Mouse (Mus musculus): ENCODE results near the gene Sapcd1. TPM values are rescaled to one million over a fixed set of nuclear protein-coding genes. Genes with fewer than 3 reads are reported as not detected.
"Not testable (repeated sequence)": the region's sequence is repeated elsewhere in the genome, so short reads cannot be mapped to it uniquely, and the experiment has no call there.

Sapcd1 gene
- polyA plus RNA-seq, 1 experiment from 2014 or later, result 21.3 TPM

DNA sequence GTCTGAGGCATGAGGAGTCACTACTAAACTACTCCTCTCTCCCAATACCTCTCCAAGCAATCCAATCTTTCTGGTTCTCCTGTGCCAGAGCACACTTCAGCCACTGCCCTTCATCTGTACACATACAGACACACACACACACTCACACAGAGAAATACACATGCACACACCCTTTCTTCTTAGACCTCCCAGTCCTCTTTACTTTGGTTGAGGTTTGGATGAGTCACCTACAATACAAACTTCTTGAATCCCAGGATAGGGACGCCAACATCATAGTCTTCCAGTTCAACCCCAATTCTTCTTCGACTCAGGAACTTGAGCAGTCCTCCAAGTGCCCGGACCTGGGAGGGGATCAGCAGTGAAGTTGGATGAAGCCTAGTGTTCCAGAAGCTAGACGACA, 16.0 kb upstream of the Sapcd1 start:
- ATAC-seq (ENCODE audit: insufficient number of reproducible peaks, insufficient read depth, low FRiP score, low read depth), result no peak
- no peaks in the 10 kb centered on the region for H3K27me3 ChIP-seq (ENCODE audit: control insufficient read depth, insufficient read depth, low read length)
- no peaks in the 10 kb centered on the region for H3K9me3 ChIP-seq (ENCODE audit: control insufficient read depth, low read depth, low read length)
- H3K4me2 ChIP-seq (replicated peaks; ENCODE audit: low read depth, low read length), result no peak overlapping the region
- H3K4me1 ChIP-seq (ENCODE audit: control insufficient read depth, insufficient read depth, low read length), result peaks cover 26% of the 10 kb centered on the region
- no peak overlapping the region for H3K9ac ChIP-seq (replicated peaks; ENCODE audit: low read depth, low read length)
- H3K27ac ChIP-seq (ENCODE audit: low read length), result peak overlapping the region; percentile 67; the same call in 1 of the 2 replicates
- 73% methylated on average over 4 of the region's 4 CpGs for WGBS
- no peak overlapping the region for H3K4me3 ChIP-seq (ENCODE audit: low read depth, low read length)
- H3K36me3 ChIP-seq (ENCODE audit: control insufficient read depth, insufficient read depth, low read length), result no peaks in the 10 kb centered on the region

DNA sequence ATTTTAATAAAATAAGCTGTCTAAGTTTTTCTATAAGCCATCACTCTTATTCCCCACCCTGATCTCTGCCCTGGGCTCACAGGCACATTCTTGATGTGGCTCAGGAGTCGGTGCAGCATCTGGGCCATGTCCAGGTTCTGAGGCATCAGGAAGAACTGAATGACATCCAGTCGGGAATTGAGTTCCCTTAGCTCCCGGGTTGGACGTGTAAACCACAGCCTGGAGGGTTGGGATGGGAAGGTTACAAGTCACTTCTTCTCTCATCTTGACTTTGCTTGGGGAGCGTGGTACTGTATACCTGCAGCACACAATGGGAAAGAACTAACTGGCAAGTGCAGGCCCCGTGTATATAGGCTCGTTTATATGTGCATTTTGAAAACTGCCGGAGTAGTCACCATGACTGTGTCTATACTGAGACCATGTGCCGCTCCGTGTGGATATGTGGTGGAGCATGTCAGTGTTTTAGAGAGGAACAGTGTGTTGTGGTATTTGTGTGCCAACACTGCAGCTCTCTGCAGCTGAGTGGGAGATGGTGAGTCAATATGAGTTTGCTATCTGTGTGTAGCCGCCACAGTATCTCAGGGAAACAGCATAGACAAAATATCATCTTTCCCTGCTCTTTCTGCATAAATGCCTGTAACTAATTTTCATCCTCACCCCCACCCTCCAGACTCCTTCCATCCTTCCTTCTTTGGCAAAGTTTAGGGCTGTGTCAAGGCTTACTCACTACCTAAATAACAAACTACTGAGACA, 11.5 kb upstream of the Sapcd1 start:
- 77% methylated on average over 11 of the region's 11 CpGs for WGBS
- H3K4me3 ChIP-seq (ENCODE audit: low read depth, low read length), result no peak overlapping the region
- no peaks in the 10 kb centered on the region for H3K4me1 ChIP-seq (ENCODE audit: control insufficient read depth, insufficient read depth, low read length)
- H3K27me3 ChIP-seq (ENCODE audit: control insufficient read depth, insufficient read depth, low read length), result no peaks in the 10 kb centered on the region
- no peaks in the 10 kb centered on the region for H3K9me3 ChIP-seq (ENCODE audit: control insufficient read depth, low read depth, low read length)
- no peak overlapping the region for H3K4me2 ChIP-seq (replicated peaks; ENCODE audit: low read depth, low read length)
- no peak overlapping the region for H3K27ac ChIP-seq (ENCODE audit: low read length)
- no peak for ATAC-seq (ENCODE audit: insufficient number of reproducible peaks, insufficient read depth, low FRiP score, low read depth)
- H3K9ac ChIP-seq (replicated peaks; ENCODE audit: low read depth, low read length), result no peak overlapping the region
- H3K36me3 ChIP-seq (ENCODE audit: control insufficient read depth, insufficient read depth, low read length), result no peaks in the 10 kb centered on the region

DNA sequence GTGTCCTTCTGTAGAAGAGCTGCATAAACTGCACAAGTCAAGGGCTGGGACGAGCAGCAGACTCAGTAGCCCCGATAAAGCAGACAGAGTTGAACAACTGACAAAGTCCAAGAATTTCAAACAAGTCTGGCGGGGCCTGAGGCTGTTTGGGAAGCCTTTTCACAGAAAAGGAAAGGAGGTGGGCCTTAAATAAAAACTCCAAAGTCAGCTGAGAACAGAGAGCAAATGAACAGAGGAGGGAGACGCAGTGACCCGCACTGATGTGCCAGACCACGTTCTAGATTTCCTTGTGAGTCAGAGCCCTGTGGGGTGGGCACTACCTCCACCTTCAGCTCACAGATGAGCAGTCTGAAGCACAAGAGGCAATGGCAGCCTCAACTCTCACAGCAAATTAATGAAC, 7.1 kb upstream of the Sapcd1 start:
- Histone ChIP-seq H3K4me3 (ENCODE audit: low read depth, low read length) (no peak overlapping the region), H3K27me3 (ENCODE audit: control insufficient read depth, insufficient read depth, low read length) (no peaks in the 10 kb centered on the region), H3K9ac (replicated peaks; ENCODE audit: low read depth, low read length) (no peak overlapping the region), H3K9me3 (ENCODE audit: control insufficient read depth, low read depth, low read length) (no peaks in the 10 kb centered on the region), H3K36me3 (ENCODE audit: control insufficient read depth, insufficient read depth, low read length) (no peaks in the 10 kb centered on the region), H3K27ac (ENCODE audit: low read length) (no peak overlapping the region), H3K4me1 (ENCODE audit: control insufficient read depth, insufficient read depth, low read length) (0 out of 2 replicates have a peak, but pooled peaks cover 2% of the 10 kb centered on the region), H3K4me2 (replicated peaks; ENCODE audit: low read depth, low read length) (no peak overlapping the region)
- 59% methylated on average over 6 of the region's 6 CpGs for WGBS
- no peak for ATAC-seq (ENCODE audit: insufficient number of reproducible peaks, insufficient read depth, low FRiP score, low read depth)

DNA sequence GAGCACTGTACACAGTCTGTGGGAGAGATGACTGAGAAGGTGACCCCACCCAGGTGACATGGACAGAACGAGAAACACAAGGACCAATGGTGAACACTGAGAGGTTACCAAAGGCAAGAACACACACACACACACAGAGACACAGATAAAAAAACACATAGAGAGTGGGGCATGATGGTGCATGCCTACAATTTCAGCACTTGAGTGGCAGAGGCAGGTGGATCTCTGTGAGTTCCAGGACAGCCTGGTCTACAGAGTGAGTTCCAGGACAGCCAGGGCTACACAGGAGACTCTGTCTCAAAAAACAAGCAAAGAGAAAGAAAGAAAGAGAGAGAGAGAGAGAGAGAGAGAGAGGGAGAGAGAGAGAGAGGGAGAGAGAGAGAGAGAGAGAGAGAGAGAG, 5.9 kb upstream of the Sapcd1 start:
- H3K36me3 ChIP-seq (ENCODE audit: control insufficient read depth, insufficient read depth, low read length); H3K27me3 ChIP-seq (ENCODE audit: control insufficient read depth, insufficient read depth, low read length); H3K4me1 ChIP-seq (ENCODE audit: control insufficient read depth, insufficient read depth, low read length); H3K9ac ChIP-seq (replicated peaks; ENCODE audit: low read depth, low read length); H3K4me2 ChIP-seq (replicated peaks; ENCODE audit: low read depth, low read length); H3K4me3 ChIP-seq (ENCODE audit: low read depth, low read length); H3K27ac ChIP-seq (ENCODE audit: low read length); ATAC-seq (ENCODE audit: insufficient number of reproducible peaks, insufficient read depth, low FRiP score, low read depth); H3K9me3 ChIP-seq (ENCODE audit: control insufficient read depth, low read depth, low read length): not testable (repeated sequence)
- 71% methylated on average over 1 of the region's 1 CpGs for WGBS

DNA sequence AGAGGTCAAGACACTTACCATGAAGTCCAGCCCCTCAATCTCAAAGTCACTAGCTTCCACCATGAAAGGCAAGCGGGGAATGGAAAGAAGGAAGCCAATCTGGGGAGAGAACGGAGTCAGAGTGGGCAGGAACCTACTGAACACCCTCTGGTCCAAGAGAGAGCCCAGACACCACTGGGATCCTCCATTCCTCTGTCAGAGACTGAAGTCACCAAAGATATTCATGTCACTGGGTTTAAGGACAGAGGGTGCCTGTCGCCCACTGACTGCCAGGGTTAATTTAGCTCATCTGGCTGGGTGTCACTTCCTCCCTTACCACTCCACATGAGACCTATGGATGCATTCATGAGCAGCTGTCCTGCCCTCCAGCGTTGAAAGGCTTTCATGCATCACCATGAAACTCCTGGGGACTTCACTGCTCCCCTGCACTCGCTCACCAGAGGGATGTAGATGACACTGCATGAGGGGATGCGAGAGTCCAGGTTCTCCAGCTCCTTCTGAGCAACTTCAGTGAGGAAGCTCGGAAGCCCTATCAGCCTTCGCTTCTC, 4.6 kb upstream of the Sapcd1 start:
- 65% methylated on average over 8 of the region's 8 CpGs for WGBS
- H3K4me1 ChIP-seq (ENCODE audit: control insufficient read depth, insufficient read depth, low read length), result peaks cover 11% of the 10 kb centered on the region; the same call in 1 of the 2 replicates
- H3K4me3 ChIP-seq (ENCODE audit: low read depth, low read length), result no peak overlapping the region
- ATAC-seq (ENCODE audit: insufficient number of reproducible peaks, insufficient read depth, low FRiP score, low read depth), result no peak
- H3K9me3 ChIP-seq (ENCODE audit: control insufficient read depth, low read depth, low read length), result no peaks in the 10 kb centered on the region
- H3K9ac ChIP-seq (replicated peaks; ENCODE audit: low read depth, low read length), result no peak overlapping the region
- no peaks in the 10 kb centered on the region for H3K36me3 ChIP-seq (ENCODE audit: control insufficient read depth, insufficient read depth, low read length)
- no peak overlapping the region for H3K27ac ChIP-seq (ENCODE audit: low read length)
- no peaks in the 10 kb centered on the region for H3K27me3 ChIP-seq (ENCODE audit: control insufficient read depth, insufficient read depth, low read length)
- no peak overlapping the region for H3K4me2 ChIP-seq (replicated peaks; ENCODE audit: low read depth, low read length)

DNA sequence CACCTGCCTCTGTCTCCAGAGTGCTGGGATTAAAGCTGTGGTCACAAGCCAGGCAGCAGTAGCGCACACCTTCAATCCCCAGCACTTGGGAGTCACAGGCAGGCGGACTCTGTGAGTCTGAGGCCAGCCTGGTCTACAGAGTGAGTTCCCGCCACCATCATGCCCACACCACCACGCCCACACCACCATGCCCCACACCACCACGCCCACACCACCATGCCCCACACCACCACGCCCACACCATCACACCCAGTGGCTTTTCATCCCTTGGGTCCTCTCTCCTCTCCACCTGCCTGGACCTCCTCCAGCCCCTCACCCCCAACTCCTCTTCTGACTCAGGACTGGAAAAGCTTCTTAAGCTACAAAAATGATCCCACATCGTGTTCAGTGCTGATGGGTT, 4.1 kb upstream of the Sapcd1 start:
- Histone ChIP-seq H3K4me1 (ENCODE audit: control insufficient read depth, insufficient read depth, low read length) (peaks cover 11% of the 10 kb centered on the region; the same call in 1 of the 2 replicates), H3K27me3 (ENCODE audit: control insufficient read depth, insufficient read depth, low read length) (no peaks in the 10 kb centered on the region), H3K9me3 (ENCODE audit: control insufficient read depth, low read depth, low read length) (no peaks in the 10 kb centered on the region), H3K27ac (ENCODE audit: low read length) (no peak overlapping the region), H3K9ac (replicated peaks; ENCODE audit: low read depth, low read length) (no peak overlapping the region), H3K4me3 (ENCODE audit: low read depth, low read length) (no peak overlapping the region), H3K36me3 (ENCODE audit: control insufficient read depth, insufficient read depth, low read length) (no peaks in the 10 kb centered on the region), H3K4me2 (replicated peaks; ENCODE audit: low read depth, low read length) (no peak overlapping the region)
- no peak for ATAC-seq (ENCODE audit: insufficient number of reproducible peaks, insufficient read depth, low FRiP score, low read depth)
- WGBS, result 73% methylated on average over 7 of the region's 7 CpGs

DNA sequence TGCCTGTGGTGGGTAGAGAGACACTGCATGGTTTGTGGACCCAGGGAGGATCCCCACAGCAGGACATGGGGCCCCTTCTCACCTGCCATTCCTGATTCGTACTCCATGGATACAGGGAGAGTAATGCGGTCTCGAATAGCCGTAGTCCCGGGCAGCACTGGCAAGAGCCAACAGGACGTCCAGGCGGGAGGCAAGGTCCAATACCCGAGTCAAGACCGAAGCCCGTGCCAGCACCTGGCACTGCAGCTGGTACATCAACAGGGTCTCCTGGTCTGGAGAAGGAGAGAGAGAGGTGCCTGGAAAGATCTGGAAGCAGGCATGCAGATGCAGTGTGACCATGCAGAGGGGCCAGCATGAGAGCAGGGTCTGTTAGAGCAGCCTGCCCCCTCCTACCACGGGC, 3.5 kb upstream of the Sapcd1 start:
- H3K27ac ChIP-seq (ENCODE audit: low read length), result no peak overlapping the region
- no peak overlapping the region for H3K4me3 ChIP-seq (ENCODE audit: low read depth, low read length)
- no peak overlapping the region for H3K4me2 ChIP-seq (replicated peaks; ENCODE audit: low read depth, low read length)
- 90% methylated on average over 11 of the region's 11 CpGs for WGBS
- H3K36me3 ChIP-seq (ENCODE audit: control insufficient read depth, insufficient read depth, low read length), result no peaks in the 10 kb centered on the region
- no peaks in the 10 kb centered on the region for H3K9me3 ChIP-seq (ENCODE audit: control insufficient read depth, low read depth, low read length)
- H3K4me1 ChIP-seq (ENCODE audit: control insufficient read depth, insufficient read depth, low read length), result peaks cover 11% of the 10 kb centered on the region
- no peak overlapping the region for H3K9ac ChIP-seq (replicated peaks; ENCODE audit: low read depth, low read length)
- ATAC-seq (ENCODE audit: insufficient number of reproducible peaks, insufficient read depth, low FRiP score, low read depth), result no peak
- H3K27me3 ChIP-seq (ENCODE audit: control insufficient read depth, insufficient read depth, low read length), result no peaks in the 10 kb centered on the region

DNA sequence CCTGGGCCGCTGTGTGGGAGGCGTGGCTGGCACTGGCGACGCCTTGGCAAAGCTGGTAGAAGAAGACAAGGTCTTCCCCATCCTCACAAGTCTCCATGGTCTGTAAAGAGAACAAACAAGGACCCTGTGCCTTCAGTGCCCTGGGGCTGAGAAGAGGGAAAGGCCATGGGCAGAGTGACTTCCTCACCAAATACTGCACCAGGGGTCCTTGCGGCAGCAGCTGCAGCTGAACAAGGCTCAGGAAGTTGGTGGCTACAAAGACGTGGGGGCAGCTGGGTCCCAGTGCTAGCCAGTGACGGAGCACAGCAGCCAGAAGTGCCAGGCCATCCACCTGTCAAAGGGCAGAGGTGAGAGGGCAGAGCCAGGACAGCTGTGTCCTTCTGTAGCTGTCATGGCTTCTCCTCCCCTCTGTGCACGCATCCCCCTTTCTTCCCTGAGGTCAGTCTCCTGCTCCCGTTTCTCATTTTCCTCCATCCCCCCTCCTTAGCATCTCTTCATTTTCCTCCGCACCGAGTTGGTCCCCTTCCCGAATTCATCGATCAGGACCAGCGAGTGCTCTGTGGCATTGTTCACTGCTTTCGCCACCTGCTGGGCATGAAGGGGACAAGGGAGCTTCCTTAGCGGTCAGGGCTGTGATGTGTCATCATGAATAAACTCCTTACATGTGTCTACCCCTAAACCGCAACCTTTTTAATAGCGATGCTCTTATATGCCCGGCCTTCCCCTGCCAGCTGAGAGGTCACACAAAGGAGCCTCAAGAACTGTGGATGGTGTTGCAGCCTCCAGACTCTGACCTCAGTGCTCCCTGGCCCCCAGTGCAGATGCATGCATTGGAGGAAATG, 2.1 kb upstream of the Sapcd1 start:
- Histone ChIP-seq H3K4me2 (replicated peaks; ENCODE audit: low read depth, low read length) (no peak overlapping the region), H3K36me3 (ENCODE audit: control insufficient read depth, insufficient read depth, low read length) (no peaks in the 10 kb centered on the region), H3K4me3 (ENCODE audit: low read depth, low read length) (no peak overlapping the region), H3K9me3 (ENCODE audit: control insufficient read depth, low read depth, low read length) (no peaks in the 10 kb centered on the region), H3K27me3 (ENCODE audit: control insufficient read depth, insufficient read depth, low read length) (no peaks in the 10 kb centered on the region), H3K27ac (ENCODE audit: low read length) (no peak overlapping the region), H3K9ac (replicated peaks; ENCODE audit: low read depth, low read length) (no peak overlapping the region), H3K4me1 (ENCODE audit: control insufficient read depth, insufficient read depth, low read length) (peaks cover 11% of the 10 kb centered on the region)
- 33% methylated on average over 19 of the region's 19 CpGs for WGBS
- ATAC-seq (ENCODE audit: insufficient number of reproducible peaks, insufficient read depth, low FRiP score, low read depth), result no peak
